Mouse (Mus musculus) cerebellum, postnatal 10 days (tissue): ENCODE measurements at regions not wholly inside any gene's neighbourhood (a gene's known extent, or its start where the extent isn't known, plus 50 kb on each side); places are given as distances from the start of the nearest gene placed in this dataset.

Experiments used
- DNase-seq, 2 experiments: peaks; one replicate each; pipeline ENCODE4 v3.0.0; 2021; ENCODE audit warnings: mixed read lengths in 2 of 2

DNA sequence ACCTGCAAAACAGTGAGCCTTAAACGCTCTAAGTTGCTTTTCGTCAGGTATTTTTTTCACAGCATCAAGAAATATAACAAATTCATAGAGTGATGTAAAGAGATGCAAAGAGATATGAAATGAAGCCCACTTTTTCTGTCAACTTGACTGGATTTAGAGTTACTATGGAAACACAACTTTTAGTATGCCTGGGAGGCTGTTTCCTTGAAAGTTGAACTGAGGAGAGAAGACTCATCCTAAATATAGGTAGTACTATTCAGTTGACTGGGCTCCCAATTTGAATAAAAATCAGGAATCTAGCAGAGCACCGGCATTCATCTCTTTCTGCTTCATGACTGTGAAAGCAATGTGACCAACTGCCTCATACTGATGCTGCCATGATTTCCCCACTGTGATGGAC is 509.7 kb downstream of the Synb start:
- no peak for DNase-seq

DNA sequence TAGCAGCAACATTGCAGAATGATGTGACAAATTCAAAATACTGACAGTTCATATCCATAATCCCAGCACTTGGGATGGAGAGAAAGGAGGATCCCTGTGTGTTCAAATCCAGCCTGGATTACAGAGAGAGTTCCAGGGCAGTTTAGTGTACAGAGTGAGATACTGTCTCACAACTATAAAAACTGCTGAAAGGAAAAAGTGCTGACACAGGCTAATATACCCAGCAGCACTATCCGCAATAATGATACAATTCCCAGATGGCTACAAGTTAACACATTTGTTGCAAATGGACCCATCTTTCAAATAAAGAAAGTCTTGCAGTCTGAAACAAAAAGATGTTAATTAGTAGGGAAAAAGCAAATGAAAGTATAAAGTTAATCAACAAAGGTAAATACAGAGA is 510.9 kb downstream of the Synb start:
- no peak for DNase-seq

DNA sequence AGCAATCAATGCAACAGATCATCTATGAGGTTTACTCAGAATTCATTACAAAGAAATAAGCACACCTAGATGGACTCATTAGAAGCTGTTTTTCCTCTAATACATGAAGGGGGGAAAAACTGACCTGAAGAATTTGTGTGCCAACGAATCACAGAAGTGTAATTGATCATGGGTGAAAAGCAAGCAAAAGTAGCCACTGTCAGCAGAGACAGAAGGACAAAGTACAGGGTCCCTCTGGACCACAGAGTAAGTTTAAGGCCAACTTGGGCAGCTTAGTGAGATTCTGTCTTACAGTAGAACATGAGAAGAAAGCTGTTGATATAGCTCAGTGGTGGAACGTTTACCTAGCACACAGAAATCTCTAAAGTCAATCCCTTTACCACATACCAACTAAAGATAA is 523.7 kb downstream of the Synb start:
- DNase-seq: no peak

DNA sequence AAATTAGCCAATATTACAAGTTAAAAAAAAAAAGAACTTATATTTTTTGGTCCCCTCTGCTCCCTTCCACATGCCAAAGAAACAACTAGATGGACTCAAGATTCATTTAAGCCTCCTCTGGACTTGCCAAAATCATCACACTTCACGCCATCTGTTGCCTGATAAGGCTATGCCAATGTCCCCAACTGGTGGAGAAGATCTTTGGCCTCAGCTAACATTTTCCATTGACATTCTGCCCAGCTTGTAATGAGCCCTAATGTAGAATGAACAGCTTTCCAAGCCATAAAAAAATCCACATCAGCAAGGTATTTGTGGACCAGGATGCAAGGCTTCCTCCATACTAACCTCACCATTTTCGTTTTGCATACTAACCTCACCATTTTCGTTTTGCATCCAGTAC is 531.2 kb downstream of the Synb start:
- DNase-seq: peak; percentile 89 to 92

DNA sequence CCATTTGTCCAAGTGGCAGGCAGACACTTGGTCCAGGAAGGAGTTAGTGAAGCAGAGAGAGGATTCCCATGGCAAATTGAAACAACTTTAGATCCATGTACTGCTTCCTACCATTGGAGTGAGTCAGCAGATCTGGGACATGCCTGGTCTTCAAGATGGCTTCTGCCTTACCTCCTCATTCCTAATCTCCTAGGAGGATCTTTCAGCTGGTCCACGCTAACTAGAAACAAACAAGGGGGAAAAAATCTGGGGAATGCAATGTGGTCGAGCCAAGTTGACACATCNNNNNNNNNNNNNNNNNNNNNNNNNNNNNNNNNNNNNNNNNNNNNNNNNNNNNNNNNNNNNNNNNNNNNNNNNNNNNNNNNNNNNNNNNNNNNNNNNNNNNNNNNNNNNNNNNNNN is 549.4 kb downstream of the Synb start:
- DNase-seq: no peak

DNA sequence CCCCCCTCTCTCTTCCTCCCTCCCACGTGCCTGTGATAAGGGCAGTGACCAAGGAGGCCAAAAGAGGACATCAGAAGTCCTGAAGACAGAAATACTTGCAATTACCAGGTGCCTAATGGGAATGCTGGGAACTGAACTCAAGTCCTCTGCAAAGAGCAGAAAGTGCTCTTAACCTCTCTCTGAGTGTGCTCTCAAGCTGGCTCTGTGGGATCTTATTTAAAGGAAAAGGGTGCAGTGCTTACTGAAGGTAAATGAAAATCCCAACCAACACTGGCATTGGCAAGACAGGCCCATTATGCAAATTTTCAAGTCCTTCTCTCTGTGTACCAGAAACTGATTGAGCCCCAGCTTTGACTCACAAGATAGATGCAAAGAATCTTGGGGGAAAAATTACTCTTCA is 555.6 kb downstream of the Synb start:
- DNase-seq: no peak

DNA sequence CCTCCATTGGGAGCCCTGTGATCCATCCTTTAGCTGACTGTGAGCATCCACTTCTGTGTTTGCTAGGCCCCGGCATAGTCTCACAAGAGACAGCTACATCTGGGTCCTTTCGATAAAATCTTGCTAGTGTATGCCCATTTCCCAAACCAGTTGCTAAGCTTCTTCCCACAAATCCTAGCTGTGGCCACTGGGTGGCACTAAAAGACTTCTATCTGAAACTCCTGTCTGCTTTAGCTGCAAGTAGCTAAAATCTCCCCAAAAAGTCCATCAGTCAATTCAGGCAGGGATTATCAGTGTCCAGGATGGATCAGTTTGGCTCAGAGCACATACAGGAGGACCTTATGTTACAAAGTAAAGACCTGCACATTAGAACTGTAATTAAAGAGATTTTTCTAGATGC is 558.3 kb downstream of the Synb start:
- peak; percentile 87 to 89 for DNase-seq

DNA sequence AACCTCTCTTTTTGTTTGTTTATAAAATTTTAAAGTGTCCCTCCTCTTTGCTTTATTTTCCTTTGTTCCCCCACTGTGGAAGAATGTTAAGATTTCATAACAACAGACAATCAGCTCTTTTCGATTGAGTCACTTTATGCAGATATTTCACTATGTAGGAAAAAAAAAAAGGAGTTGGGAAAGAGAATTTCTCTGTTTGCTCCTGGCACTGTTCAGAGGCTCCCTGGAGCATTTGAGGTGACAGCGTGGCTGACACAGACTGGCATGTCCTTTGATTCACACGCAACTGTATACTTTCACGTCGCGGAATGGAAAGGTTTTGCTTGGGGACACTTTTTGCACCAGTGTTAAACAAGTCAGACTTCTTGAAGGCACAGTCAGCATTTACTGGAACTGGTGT is 572.9 kb downstream of the Synb start:
- DNase-seq: no peak

DNA sequence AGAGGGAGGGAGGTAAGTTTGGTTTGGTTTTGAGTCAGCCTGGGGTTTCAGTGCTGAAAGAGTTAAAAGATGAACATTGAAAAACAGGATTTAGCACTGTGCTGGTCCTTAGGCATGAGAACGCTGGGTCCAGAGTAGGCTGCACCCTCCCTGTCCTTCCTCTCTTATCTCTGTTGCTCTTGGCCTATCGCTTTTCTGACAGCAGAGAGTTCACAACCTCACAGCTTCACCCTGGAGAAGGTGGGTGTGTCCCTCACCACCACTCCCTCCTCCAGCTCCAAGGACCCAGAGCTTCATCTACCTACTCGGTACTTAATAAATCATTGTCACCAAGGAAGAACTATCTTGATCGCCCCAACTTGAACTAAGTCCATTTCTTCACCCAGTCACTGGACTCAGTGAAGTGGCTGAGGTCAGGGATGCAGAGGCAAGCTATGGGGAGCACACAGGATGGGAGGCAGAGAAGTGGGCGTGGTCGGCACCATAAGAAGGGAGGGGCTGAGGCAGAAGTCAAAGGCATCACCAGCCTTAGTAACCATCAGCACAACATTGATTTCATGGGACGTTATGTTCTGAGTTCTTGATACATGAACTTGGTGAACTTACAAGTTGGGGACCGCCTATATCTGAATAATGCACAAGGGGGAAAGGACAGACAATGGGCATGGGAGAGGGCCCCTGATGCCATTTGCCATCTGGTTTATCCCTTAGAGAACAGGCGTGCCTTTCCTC is 574.5 kb downstream of the Synb start:
- DNase-seq: no peak

DNA sequence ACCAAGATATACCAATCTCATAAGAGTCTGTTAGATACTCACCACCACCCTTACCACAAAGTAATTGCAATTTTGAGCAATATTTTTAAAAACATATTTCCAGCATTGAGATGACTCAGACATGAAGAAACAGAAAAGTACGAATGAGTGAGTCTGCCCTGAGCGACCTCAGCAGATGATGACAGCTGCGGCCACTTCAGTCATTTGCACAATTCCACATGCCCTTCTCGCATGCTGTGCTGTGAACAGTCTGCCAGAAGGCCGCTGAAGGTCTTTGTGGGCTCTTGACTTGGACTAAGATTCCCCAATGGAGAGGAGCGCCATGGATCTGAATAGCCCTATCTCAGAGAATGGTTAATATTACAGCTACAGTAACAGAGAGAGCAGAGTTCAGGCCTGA is 575.3 kb downstream of the Synb start:
- DNase-seq: peak; percentile 16 to 21
